Mouse (Mus musculus) neural tube, embryonic 11.5 days (tissue): ENCODE data around the gene Creld2. TPM values are rescaled to one million over a fixed set of nuclear protein-coding genes. Genes with fewer than 3 reads are reported as not detected.

Experiments
- ATAC-seq: fragments of 200-750 bp; cut with Nextera tagmentation; 2 replicates; pipeline ENCODE4 v1.8.0; 2017; ENCODE audit warnings: moderate number of reproducible peaks, mild to moderate bottlenecking, moderate TSS enrichment, moderate library complexity; ENCODE audit not compliant: insufficient read depth, low FRiP score, low TSS enrichment
- DNase-seq: peaks from one replicate; pipeline ENCODE4 v3.0.0-alpha.2; 2015; ENCODE audit warnings: low spot score
- H3K27ac ChIP-seq: fragments of 300-500 bp; sonication (generic); 2 replicates; pipeline ENCODE4 v1.5.1; 2014; ENCODE audit warnings: low read depth, mild to moderate bottlenecking, low read length
- H3K27me3 ChIP-seq: fragments of 300-500 bp; sonication (generic); 2 replicates; pipeline ENCODE4 v1.6.1; 2014; ENCODE audit warnings: mild to moderate bottlenecking, low read length, mixed read lengths; ENCODE audit not compliant: control insufficient read depth, insufficient read depth
- H3K36me3 ChIP-seq: fragments of 300-500 bp; sonication (generic); 2 replicates; pipeline ENCODE4 v1.6.1; 2014; ENCODE audit warnings: mild to moderate bottlenecking, low read length, moderate library complexity, mixed read lengths; ENCODE audit not compliant: control insufficient read depth, insufficient read depth
- H3K4me1 ChIP-seq: fragments of 300-500 bp; sonication (generic); 2 replicates; pipeline ENCODE4 v1.6.1; 2014; ENCODE audit warnings: low read length, mixed read lengths; ENCODE audit not compliant: control insufficient read depth, insufficient read depth
- H3K4me2 ChIP-seq: fragments of 300-500 bp; sonication (generic); 2 replicates; pipeline ENCODE4 v1.6.1; 2014; ENCODE audit warnings: low read depth, mild to moderate bottlenecking, moderate library complexity
- H3K4me3 ChIP-seq: fragments of 300-500 bp; sonication (generic); 2 replicates; pipeline ENCODE4 v1.5.1; 2014; ENCODE audit warnings: low read depth, low read length
- H3K9ac ChIP-seq: fragments of 300-500 bp; sonication (generic); 2 replicates; pipeline ENCODE4 v1.6.1; 2014; ENCODE audit warnings: mild to moderate bottlenecking, low read length
- H3K9me3 ChIP-seq: fragments of 300-500 bp; sonication (generic); 2 replicates; pipeline ENCODE4 v1.6.1; 2016; ENCODE audit warnings: low read length; ENCODE audit not compliant: control insufficient read depth
- WGBS: fragments of 180-500 bp; shearing (Covaris S2); extraction: QIAGEN DNeasy Blood & Tissue Kit; methylation state at CpG from one replicate; pipeline ENCODE4 v1.1.7; 2014; 5-methylcytosine and 5-hydroxymethylcytosine counted together
- polyA plus RNA-seq: library from polyadenylated mRNA; unstranded; fragments of >200 nt; fragmentation: Nextera tagmentation; extraction: Ambion mirVana; gene quantifications from 2 replicates; pipeline ENCODE4 v1.2.1, GENCODE M21; 2014

The Creld2 gene
- polyA plus RNA-seq, 1 experiment from 2014 or later: 96.4 TPM

DNA sequence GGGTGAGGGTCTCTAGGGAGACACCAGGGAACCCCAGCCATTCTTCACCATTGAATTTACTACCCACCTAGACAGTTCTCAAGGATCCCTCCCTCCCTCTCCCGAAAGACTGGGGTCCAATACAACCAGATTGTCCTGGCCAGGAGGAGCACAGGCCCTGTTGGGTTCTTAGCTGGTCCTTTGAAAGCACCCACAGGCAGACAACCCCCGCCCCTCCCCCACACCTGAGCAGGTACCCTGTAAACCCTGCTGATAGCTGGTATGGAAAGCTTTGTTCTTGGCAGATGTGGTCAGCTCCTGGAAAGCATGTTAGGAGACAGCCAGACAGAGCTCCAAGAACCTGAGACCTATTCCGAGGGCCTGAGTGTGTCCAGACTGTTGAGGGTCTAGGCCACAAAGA lies 41.3 kb downstream of the Creld2 start:
- H3K9me3 ChIP-seq: no peaks in the 10 kb centered on the region
- H3K27ac ChIP-seq: no peak overlapping the region
- DNase-seq (no peak), ATAC-seq (no peak)
- H3K4me3 ChIP-seq: no peak overlapping the region
- H3K9ac ChIP-seq: no peak overlapping the region
- no peak overlapping the region for H3K4me2 ChIP-seq
- 90% methylated on average over 3 of the region's 3 CpGs for WGBS
- peaks cover 7% of the 10 kb centered on the region for H3K36me3 ChIP-seq
- H3K4me1 ChIP-seq: peaks cover 12% of the 10 kb centered on the region
- H3K27me3 ChIP-seq: no peaks in the 10 kb centered on the region

GRCm38 (mm10) chr15:88861772-88862622 lies 42.6 kb downstream of the Creld2 start, which contains the start of gene Pim3:
TSS of gene Pim3 (plus strand) at chr15:88862186.
- peak within 1 kb of the TSS; percentile 84 for H3K4me2 ChIP-seq

DNA sequence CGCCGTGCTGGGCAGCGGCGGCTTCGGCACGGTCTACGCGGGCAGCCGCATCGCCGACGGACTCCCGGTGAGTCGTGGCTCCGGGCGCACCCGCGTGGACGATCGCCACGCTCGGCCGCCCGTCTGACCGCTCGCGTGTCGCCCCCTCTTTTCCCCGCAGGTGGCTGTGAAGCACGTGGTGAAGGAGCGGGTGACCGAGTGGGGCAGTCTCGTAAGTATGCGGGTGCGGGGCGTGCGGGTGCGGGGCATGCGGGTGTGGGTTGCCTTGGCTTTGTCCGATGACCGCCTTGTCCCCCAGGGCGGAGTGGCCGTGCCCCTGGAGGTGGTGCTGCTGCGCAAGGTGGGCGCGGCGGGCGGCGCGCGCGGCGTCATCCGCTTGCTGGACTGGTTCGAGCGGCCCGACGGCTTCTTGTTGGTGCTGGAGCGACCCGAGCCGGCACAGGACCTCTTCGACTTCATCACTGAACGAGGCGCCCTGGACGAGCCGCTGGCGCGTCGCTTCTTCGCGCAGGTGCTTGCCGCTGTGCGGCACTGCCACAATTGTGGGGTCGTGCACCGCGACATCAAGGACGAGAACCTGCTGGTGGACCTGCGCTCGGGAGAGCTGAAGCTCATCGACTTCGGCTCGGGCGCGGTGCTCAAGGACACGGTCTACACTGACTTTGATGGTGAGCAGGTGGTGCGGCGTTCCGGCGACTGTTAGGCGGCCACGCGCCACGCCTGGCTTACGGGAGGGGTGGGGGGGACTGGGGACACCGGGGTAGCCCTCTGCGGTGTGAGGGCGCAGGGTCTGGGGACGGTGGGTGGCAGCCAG lies 43.6 kb downstream of the Creld2 start:
- H3K9ac ChIP-seq: peak overlapping the region; percentile 82

More at GRCm38 (mm10) chr15:88861772-88862622, 42.6 kb downstream of the Creld2 start, which contains the start of gene Pim3:
- peak; percentile 86 for ATAC-seq
- no peaks in the 10 kb centered on the region for H3K27me3 ChIP-seq
- peak within 1 kb of the TSS; percentile 82 for H3K9ac ChIP-seq
- peak; percentile 98 for DNase-seq
- peaks cover 7% of the 10 kb centered on the region for H3K36me3 ChIP-seq
- H3K9me3 ChIP-seq: no peaks in the 10 kb centered on the region
- WGBS: under 1% methylated on average over 107 of the region's 107 CpGs
- H3K4me3 ChIP-seq: peak within 1 kb of the TSS; percentile 94
- peaks cover 12% of the 10 kb centered on the region for H3K4me1 ChIP-seq
- peak within 1 kb of the TSS; percentile 96 for H3K27ac ChIP-seq

DNA sequence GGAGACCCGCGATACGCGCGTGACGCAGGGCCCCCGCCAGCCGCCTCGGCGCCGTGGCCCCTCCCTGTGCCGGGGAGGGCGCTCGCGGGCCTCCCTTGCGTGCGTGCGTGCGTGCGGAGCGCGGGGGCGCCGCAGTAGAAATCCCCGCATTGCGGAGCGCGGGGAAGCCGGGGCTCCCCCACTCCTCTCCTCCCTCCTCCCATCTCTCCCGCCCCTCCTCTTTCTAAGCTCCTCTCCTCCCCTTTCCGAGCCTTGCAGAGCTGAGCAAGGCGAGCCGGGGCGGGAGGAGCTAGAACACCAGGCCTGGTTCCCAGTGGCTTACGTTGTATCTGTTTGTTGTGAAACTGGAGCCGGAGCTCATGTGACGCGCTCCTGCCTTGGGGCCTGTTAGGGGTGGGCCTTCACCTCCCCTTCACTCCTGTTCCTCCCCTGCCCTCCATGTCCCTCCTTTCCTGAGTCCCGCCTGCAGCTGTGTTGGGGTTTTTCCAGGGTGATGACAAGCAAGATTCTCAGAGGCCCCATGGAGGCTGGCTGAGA lies 44.3 kb downstream of the Creld2 start:
- Histone ChIP-seq H3K27me3 (no peaks in the 10 kb centered on the region), H3K27ac (0 out of 2 replicates have a peak overlapping the region, but pooled peaks have one; percentile 8), H3K9me3 (no peaks in the 10 kb centered on the region), H3K9ac (peak overlapping the region; percentile 82), H3K4me2 (peak overlapping the region; percentile 84), H3K4me3 (peak overlapping the region; percentile 94), H3K4me1 (peaks cover 12% of the 10 kb centered on the region), H3K36me3 (peaks cover 7% of the 10 kb centered on the region)
- DNase-seq: peak; percentile 87
- ATAC-seq: peak; percentile 66
- under 1% methylated on average over 34 of the region's 39 CpGs for WGBS

More for the DNA sequence above, 43.6 kb downstream of the Creld2 start:
- H3K9me3 ChIP-seq: no peaks in the 10 kb centered on the region
- H3K4me3 ChIP-seq: peak overlapping the region; percentile 94
- peak overlapping the region; percentile 84 for H3K4me2 ChIP-seq
- peaks cover 7% of the 10 kb centered on the region for H3K36me3 ChIP-seq
- H3K4me1 ChIP-seq: peaks cover 12% of the 10 kb centered on the region
- H3K27me3 ChIP-seq: no peaks in the 10 kb centered on the region
- H3K27ac ChIP-seq: peak overlapping the region; percentile 96
- ATAC-seq: 0 out of 2 replicates have a peak, but pooled peaks have one; percentile 17
- DNase-seq: peak; percentile 53
- WGBS: under 1% methylated on average over 83 of the region's 98 CpGs

- H3K27me3 ChIP-seq: no peaks in the 10 kb centered on the region
- DNase-seq (no peak), ATAC-seq (no peak; the same call in 1 of the 2 replicates)
- H3K9me3 ChIP-seq: no peaks in the 10 kb centered on the region
- H3K36me3 ChIP-seq: peaks cover 7% of the 10 kb centered on the region
- H3K27ac ChIP-seq: 0 out of 2 replicates have a peak overlapping the region, but pooled peaks have one; percentile 8
- H3K4me3 ChIP-seq: peak overlapping the region; percentile 94
- peaks cover 12% of the 10 kb centered on the region for H3K4me1 ChIP-seq
- H3K4me2 ChIP-seq: peak overlapping the region; percentile 84
- WGBS: 63% methylated on average over 22 of the region's 22 CpGs
- H3K9ac ChIP-seq: peak overlapping the region; percentile 82
Measured at GRCm38 (mm10) chr15:88864270-88865030, 45.0 kb downstream of the Creld2 start.

GRCm38 (mm10) chr15:88865061-88865460 lies 45.6 kb downstream of the Creld2 start:
- peaks cover 7% of the 10 kb centered on the region for H3K36me3 ChIP-seq
- peaks cover 12% of the 10 kb centered on the region for H3K4me1 ChIP-seq
- DNase-seq: no peak
- no peak overlapping the region for H3K4me3 ChIP-seq
- 85% methylated on average over 14 of the region's 14 CpGs for WGBS
- no peak overlapping the region for H3K27ac ChIP-seq
- H3K9ac ChIP-seq: no peak overlapping the region
- no peaks in the 10 kb centered on the region for H3K27me3 ChIP-seq
- no peak for ATAC-seq
- no peak overlapping the region for H3K4me2 ChIP-seq
- no peaks in the 10 kb centered on the region for H3K9me3 ChIP-seq

- no peaks in the 10 kb centered on the region for H3K9me3 ChIP-seq
- peaks cover 7% of the 10 kb centered on the region for H3K36me3 ChIP-seq
- no peaks in the 10 kb centered on the region for H3K27me3 ChIP-seq
- DNase-seq (no peak), ATAC-seq (no peak)
- H3K4me1 ChIP-seq: peaks cover 12% of the 10 kb centered on the region
- no peak overlapping the region for H3K4me3 ChIP-seq
- H3K4me2 ChIP-seq: no peak overlapping the region
- H3K9ac ChIP-seq: no peak overlapping the region
- H3K27ac ChIP-seq: no peak overlapping the region
- 89% methylated on average over 4 of the region's 4 CpGs for WGBS
Measured at GRCm38 (mm10) chr15:88865888-88866695, 46.6 kb downstream of the Creld2 start.
